ENCODE assay signal across 8 mouse cellular contexts in genomic region chr7:93336420-93336819, GRCm38 (mm10).
DNase-seq lines count a peak whose midpoint lies in the region; ATAC-seq and TF ChIP-seq lines count a peak whose summit lies in the region.

No protein-coding gene starts in this region.

- no peak overlapping the region for H3K4me3 ChIP-seq in CH12.LX (replicated peaks in 1 of 3; ENCODE audit: low read depth in 2 of 3, low read length in 2 of 3, poor library complexity in 1 of 3)

- dilution Hi-C loops in CH12.LX (cut with MboI; ENCODE audit: extremely low pct_ligation_motif_present, extremely low pct_unique_long_range_greater_than_20kb, low sequenced_read_pairs), result no loop called here

- TF ChIP-seq RAD21 in CH12.LX (IDR thresholded peaks at IDR 0.05; ENCODE audit: low read depth, low read length), result peak; percentile 18

- no peak for TF ChIP-seq EP300 in CH12.LX (IDR thresholded peaks at IDR 0.05; ENCODE audit: low read length)

- no peaks in the 10 kb centered on the region for H3K27me3 ChIP-seq in CH12.LX (replicated peaks)
- no peaks in the 10 kb centered on the region for H3K27me3 ChIP-seq in Patski

- H3K9ac ChIP-seq in CH12.LX (ENCODE audit: insufficient read depth, low read depth), result no peak overlapping the region

- ATAC-seq in Patski, result no peak
- no peak for ATAC-seq in inflammation-experienced regulatory T-cells, adult 6 months

- H3K9me3 ChIP-seq in CH12.LX (replicated peaks; ENCODE audit: low read length), result no peaks in the 10 kb centered on the region

- no peak overlapping the region for H3K4me2 ChIP-seq in CH12.LX (ENCODE audit: insufficient read depth, low read depth, poor library complexity, severe bottlenecking)

- POLR2A ChIA-PET in Patski (lab: Charles Lee), result no interaction called here

- in situ Hi-C loops in CH12.LX (cut with MboI; ENCODE audit: low pct_ligation_motif_present, low pct_unique_long_range_greater_than_20kb, low sequenced_read_pairs) (no loop called here), Patski (cut with MboI; ENCODE audit: low pct_unique_long_range_greater_than_20kb) (no loop called here)

- H3K27ac ChIP-seq in CH12.LX (ENCODE audit: insufficient read depth, low read depth), result no peak overlapping the region

- no peak for TF ChIP-seq POLR2A in CH12.LX (IDR thresholded peaks at IDR 0.05; ENCODE audit: low read depth, low read length)

- TF ChIP-seq CTCF in CH12.LX (conservative IDR thresholded peaks at IDR 0.05 in 1 of 2, IDR thresholded peaks at IDR 0.05 in 1 of 2; ENCODE audit: low read depth in 2 of 2, low read length in 2 of 2) (peak in 1 of 2 experiments; percentile 5; a peak in 1 of 4 replicates), Patski (IDR thresholded peaks at IDR 0.05) (peak; percentile 43)

- no peaks in the 10 kb centered on the region for H3K36me3 ChIP-seq in CH12.LX (replicated peaks in 1 of 2; ENCODE audit: control insufficient read depth in 1 of 2, insufficient read depth in 1 of 2, low read length in 1 of 2)

- CTCF ChIA-PET in Patski (lab: Charles Lee), result interaction anchor here (0.7 kb wide), 1 partner anchor 11 kb away, joined by 3 read pairs; no protein-coding TSS in a partner anchor

- no peaks in the 10 kb centered on the region for H3K4me1 ChIP-seq in CH12.LX (ENCODE audit: control insufficient read depth in 1 of 2, insufficient read depth in 2 of 2)

- DNase-seq in CH12.LX (ENCODE audit: extremely low read depth) (no peak), Patski (ENCODE audit: low read depth, low spot score) (no peak)
- DNase-seq in frontal cortex, adult 2 months (ENCODE audit: extremely low spot score in 1 of 2, low spot score in 1 of 2), result peak; percentile 15 to 71
- DNase-seq in layer of hippocampus, postnatal 10 days (ENCODE audit: low spot score in 2 of 2), result peak; percentile 47 to 65
- peak; percentile 71 for DNase-seq in retina, embryonic 14.5 days (ENCODE audit: low spot score)
- no peak for DNase-seq in cerebellum, adult 11 months
- DNase-seq in spleen, adult 12 weeks (ENCODE audit: low spot score), result no peak

- no peaks in the 10 kb centered on the region for H3K79me2 ChIP-seq in CH12.LX (replicated peaks; ENCODE audit: control insufficient read depth, extremely low read depth, insufficient read depth, poor library complexity, severe bottlenecking)

TF ChIP-seq in CH12.LX, 34 proteins besides CTCF, POLR2A, EP300 and RAD21:
- no peak for TF ChIP-seq ZNF384 (IDR thresholded peaks at IDR 0.05; ENCODE audit: low read depth, low read length)
- no peak for TF ChIP-seq SIN3A (IDR thresholded peaks at IDR 0.05; ENCODE audit: low read length)
- TF ChIP-seq JUN (IDR thresholded peaks at IDR 0.05; ENCODE audit: insufficient read depth, low read depth, low read length), result no peak
- TF ChIP-seq MAFK (IDR thresholded peaks at IDR 0.05; ENCODE audit: insufficient replicate concordance, low read length), result no peak
- no peak for TF ChIP-seq MEF2A (IDR thresholded peaks at IDR 0.05; ENCODE audit: borderline replicate concordance, low read depth, low read length)
- TF ChIP-seq USF1 (IDR thresholded peaks at IDR 0.05; ENCODE audit: low read depth, low read length), result no peak
- no peak for TF ChIP-seq ZMIZ1 (IDR thresholded peaks at IDR 0.05; ENCODE audit: low read depth, low read length)
- TF ChIP-seq GABPA (IDR thresholded peaks at IDR 0.05; ENCODE audit: insufficient replicate concordance, low read depth, low read length), result no peak
- TF ChIP-seq IRF4 (IDR thresholded peaks at IDR 0.05; ENCODE audit: low read depth, low read length), result no peak
- no peak for TF ChIP-seq ZC3H11A (IDR thresholded peaks at IDR 0.05; ENCODE audit: low read depth, low read length)
- no peak for TF ChIP-seq PAX5 (IDR thresholded peaks at IDR 0.05; ENCODE audit: low read length)
- TF ChIP-seq MYC (IDR thresholded peaks at IDR 0.05; ENCODE audit: low read depth, low read length), result no peak
TF ChIP-seq in CH12.LX: peak in this region for 0.

Comparison
In these comparisons a context has a peak if more than half of its experiments do, and no peak if none do; other contexts are left out.
1. DNase-seq: peak in frontal cortex, adult 2 months (2 of 2), layer of hippocampus, postnatal 10 days (2 of 2) and retina, embryonic 14.5 days (single experiment); none in CH12.LX (single experiment), Patski (single experiment), cerebellum, adult 11 months (single experiment) and spleen, adult 12 weeks (single experiment).